Mouse (Mus musculus) ES-Bruce4 (cell line): Measurements from ENCODE around the gene Hivep1. TPM values are rescaled to one million over a fixed set of nuclear protein-coding genes. Genes with fewer than 3 reads are reported as not detected.

Source experiments
- H3K27ac ChIP-seq: 2 replicates; pipeline ENCODE4 v1.5.1; 2012; ENCODE audit warnings: low read length, inconsistent platforms; ENCODE audit not compliant: insufficient read depth
- H3K27me3 ChIP-seq: 2 replicates; pipeline ENCODE4 v1.6.1; 2012; ENCODE audit warnings: mild to moderate bottlenecking, low read length, inconsistent platforms; ENCODE audit not compliant: control insufficient read depth, poor library complexity, insufficient read depth, severe bottlenecking
- H3K36me3 ChIP-seq: 2 replicates; pipeline ENCODE4 v1.6.1; 2012; ENCODE audit warnings: inconsistent platforms, mild to moderate bottlenecking, low read length, moderate library complexity; ENCODE audit not compliant: control insufficient read depth, poor library complexity, insufficient read depth, severe bottlenecking
- H3K4me1 ChIP-seq: one replicate; pipeline ENCODE4 v1.8.1; 2011; ENCODE audit warnings: low read length; ENCODE audit not compliant: control insufficient read depth, insufficient read depth
- H3K4me3 ChIP-seq: 2 replicates; pipeline ENCODE4 v1.5.1; 2011; ENCODE audit warnings: low read depth, mild to moderate bottlenecking, low read length
- H3K9ac ChIP-seq: 2 replicates; pipeline ENCODE4 v1.6.1; 2012; ENCODE audit warnings: low read depth, mild to moderate bottlenecking, inconsistent platforms; ENCODE audit not compliant: poor library complexity, severe bottlenecking
- H3K9me3 ChIP-seq: replicated peaks from 2 replicates; pipeline ENCODE4 v1.6.1; 2012; ENCODE audit warnings: mild to moderate bottlenecking, low read length, inconsistent platforms; ENCODE audit not compliant: control insufficient read depth, poor library complexity, insufficient read depth, severe bottlenecking
- CTCF ChIP-seq: IDR thresholded peaks from one replicate; pipeline ENCODE4 v1.8.1; 2011; ENCODE audit warnings: low read depth, low read length
- EP300 ChIP-seq: IDR thresholded peaks from 2 replicates; pipeline ENCODE4 v1.6.1; 2011; ENCODE audit warnings: low read depth, low read length; ENCODE audit not compliant: insufficient read depth
- POLR2A ChIP-seq: IDR thresholded peaks from one replicate; pipeline ENCODE4 v1.8.1; 2011; ENCODE audit warnings: low read length; ENCODE audit not compliant: insufficient read depth
- polyA plus RNA-seq: library from polyadenylated mRNA; stranded (reverse); fragments of >200 nt; gene quantifications from 2 replicates; pipeline ENCODE4 v1.2.4, GENCODE M21; 2011; ENCODE audit warnings: low read depth; ENCODE audit not compliant: missing spikeins, insufficient read depth, insufficient read length

Gene Hivep1
- polyA plus RNA-seq, 1 experiment, result 18.2 TPM

GRCm38 (mm10) chr13:42113601-42114000, 61.8 kb downstream of the Hivep1 start:
- Histone ChIP-seq H3K9me3 (no peaks in the 10 kb centered on the region), H3K27me3 (no peaks in the 10 kb centered on the region), H3K27ac (no peak overlapping the region), H3K4me3 (no peak overlapping the region), H3K36me3 (no peaks in the 10 kb centered on the region), H3K4me1 (no peaks in the 10 kb centered on the region), H3K9ac (no peak overlapping the region)
- TF ChIP-seq EP300 (no peak), POLR2A (no peak), CTCF (no peak)

- no peaks in the 10 kb centered on the region for H3K27me3 ChIP-seq
- no peaks in the 10 kb centered on the region for H3K36me3 ChIP-seq
- no peaks in the 10 kb centered on the region for H3K4me1 ChIP-seq
- H3K9me3 ChIP-seq, result no peaks in the 10 kb centered on the region
- H3K4me3 ChIP-seq, result no peak overlapping the region
- H3K27ac ChIP-seq, result no peak overlapping the region
- TF ChIP-seq CTCF, result no peak
- TF ChIP-seq EP300, result no peak
- no peak for TF ChIP-seq POLR2A
- H3K9ac ChIP-seq, result no peak overlapping the region
These were observed 64.5 kb downstream of the Hivep1 start for GRCm38 (mm10) chr13:42116301-42116700.

GRCm38 (mm10) chr13:42119062-42119461, 67.2 kb downstream of the Hivep1 start:
- no peaks in the 10 kb centered on the region for H3K4me1 ChIP-seq
- H3K36me3 ChIP-seq, result no peaks in the 10 kb centered on the region
- no peak overlapping the region for H3K27ac ChIP-seq
- H3K27me3 ChIP-seq, result no peaks in the 10 kb centered on the region
- TF ChIP-seq CTCF (no peak), EP300 (no peak), POLR2A (no peak)
- H3K9ac ChIP-seq, result no peak overlapping the region
- no peaks in the 10 kb centered on the region for H3K9me3 ChIP-seq
- H3K4me3 ChIP-seq, result no peak overlapping the region

GRCm38 (mm10) chr13:42121106-42121776, 69.4 kb downstream of the Hivep1 start:
- Histone ChIP-seq H3K9ac (no peak overlapping the region), H3K9me3 (no peaks in the 10 kb centered on the region), H3K27ac (no peak overlapping the region), H3K4me1 (no peaks in the 10 kb centered on the region), H3K36me3 (no peaks in the 10 kb centered on the region), H3K27me3 (no peaks in the 10 kb centered on the region), H3K4me3 (no peak overlapping the region)
- TF ChIP-seq EP300 (no peak), CTCF (no peak), POLR2A (no peak)

- Histone ChIP-seq H3K9me3 (no peaks in the 10 kb centered on the region), H3K4me3 (no peak overlapping the region), H3K9ac (no peak overlapping the region), H3K4me1 (no peaks in the 10 kb centered on the region), H3K36me3 (no peaks in the 10 kb centered on the region), H3K27ac (no peak overlapping the region), H3K27me3 (no peaks in the 10 kb centered on the region)
- TF ChIP-seq POLR2A (no peak), CTCF (no peak), EP300 (no peak)
These were observed 70.2 kb downstream of the Hivep1 start for GRCm38 (mm10) chr13:42121777-42122682.

- Histone ChIP-seq H3K9me3 (no peaks in the 10 kb centered on the region), H3K4me1 (peaks cover 3% of the 10 kb centered on the region), H3K27ac (no peak overlapping the region), H3K9ac (no peak overlapping the region), H3K27me3 (no peaks in the 10 kb centered on the region), H3K4me3 (no peak overlapping the region), H3K36me3 (no peaks in the 10 kb centered on the region)
- no peak for TF ChIP-seq EP300
- peak; percentile 43 for TF ChIP-seq CTCF
These were observed 92.8 kb downstream of the Hivep1 start for GRCm38 (mm10) chr13:42144627-42145026.
